Mouse (Mus musculus) thymus, adult 2 months (tissue): Measurements from ENCODE around the gene Pck2. TPM values are rescaled to one million over a fixed set of nuclear protein-coding genes. Genes with fewer than 3 reads are reported as not detected.

Source experiments
- DNase-seq: peaks from one replicate; pipeline ENCODE4 v3.0.0; 2021
- H3K27ac ChIP-seq: fragments of 200-500 bp; 2 replicates; pipeline ENCODE4 v1.5.1; 2012; ENCODE audit warnings: low read length, control low read depth; ENCODE audit not compliant: control insufficient read depth, insufficient read depth
- H3K27me3 ChIP-seq: fragments of 200-500 bp; 2 replicates; pipeline ENCODE4 v1.6.1; 2012; ENCODE audit warnings: mild to moderate bottlenecking, low read length, moderate library complexity, mixed read lengths; ENCODE audit not compliant: control insufficient read depth, insufficient read depth
- H3K36me3 ChIP-seq: fragments of 200-500 bp; 2 replicates; pipeline ENCODE4 v1.6.1; 2012; ENCODE audit warnings: mild to moderate bottlenecking, low read length, moderate library complexity; ENCODE audit not compliant: control insufficient read depth, insufficient read depth
- H3K4me1 ChIP-seq: fragments of 200-500 bp; replicated peaks from 2 replicates; pipeline ENCODE4 v1.6.1; 2012; ENCODE audit warnings: low read length; ENCODE audit not compliant: control insufficient read depth, insufficient read depth
- H3K4me3 ChIP-seq: fragments of 200-500 bp; 2 replicates; pipeline ENCODE4 v1.5.1; 2012; ENCODE audit warnings: mild to moderate bottlenecking, low read length, control low read depth, moderate library complexity; ENCODE audit not compliant: control insufficient read depth, insufficient read depth
- CTCF ChIP-seq: fragments of 200-500 bp; IDR thresholded peaks from 2 replicates; pipeline ENCODE4 v1.5.1; 2012; ENCODE audit warnings: mild to moderate bottlenecking, control low read depth, low read length, moderate library complexity, borderline replicate concordance; ENCODE audit not compliant: control insufficient read depth, poor library complexity, insufficient read depth; ENCODE audit errors: extremely low read depth
- POLR2A ChIP-seq: fragments of 200-500 bp; IDR thresholded peaks from 2 replicates; pipeline ENCODE4 v1.6.1; 2012; ENCODE audit warnings: mild to moderate bottlenecking, low read length, control low read depth, moderate library complexity; ENCODE audit not compliant: control insufficient read depth, poor library complexity, insufficient read depth; ENCODE audit errors: extremely low read depth
- WGBS: fragments of 180-500 bp; shearing (Covaris S2); methylation state at CpG from one replicate; pipeline ENCODE4 v1.1.7; 2018; 5-methylcytosine and 5-hydroxymethylcytosine counted together
- polyA plus RNA-seq: library from polyadenylated mRNA; depleted of rRNA; stranded (reverse); fragments of >200 nt; gene quantifications from 2 replicates; pipeline ENCODE4 v1.2.3, GENCODE M21; 2012; rRNA removed

Gene Pck2
- polyA plus RNA-seq = 13.2 and 13.3 TPM in 2 replicates

- TF ChIP-seq POLR2A = no peak
- TF ChIP-seq CTCF = no peak
- Histone ChIP-seq H3K27ac (no peak within 1 kb of the TSS), H3K4me1 (peaks cover 16% of the 10 kb centered on the region), H3K36me3 (no peaks in the 10 kb centered on the region), H3K27me3 (no peaks in the 10 kb centered on the region), H3K4me3 (peak within 1 kb of the TSS; percentile 54)
- DNase-seq = peak; percentile 38
- WGBS = under 1% methylated on average over 32 of the region's 32 CpGs
Observed at GRCm38 (mm10) chr14:55540067-55540786, at the start of gene Pck2. TSS of gene Pck2 (plus strand) at chr14:55540266.

- peak within 1 kb of the TSS; percentile 66 for H3K4me3 ChIP-seq
- no peaks in the 10 kb centered on the region for H3K36me3 ChIP-seq
- WGBS = under 1% methylated on average over 68 of the region's 68 CpGs
- peaks cover 7% of the 10 kb centered on the region for H3K27me3 ChIP-seq
- H3K27ac ChIP-seq = no peak within 1 kb of the TSS
- TF ChIP-seq CTCF (no peak), POLR2A (no peak)
- DNase-seq = peak; percentile 75
- peaks cover 9% of the 10 kb centered on the region for H3K4me1 ChIP-seq
Observed at GRCm38 (mm10) chr14:55490361-55491201, 49.5 kb upstream of the Pck2 start, which contains the start of gene Carmil3. TSS of gene Carmil3 (plus strand) at chr14:55490651.

GRCm38 (mm10) chr14:55491291-55491833, 48.7 kb upstream of the Pck2 start:
- 2% methylated on average over 30 of the region's 30 CpGs for WGBS
- Histone ChIP-seq H3K27me3 (peaks cover 7% of the 10 kb centered on the region), H3K27ac (no peak overlapping the region), H3K4me1 (peaks cover 9% of the 10 kb centered on the region), H3K4me3 (peak overlapping the region; percentile 66), H3K36me3 (no peaks in the 10 kb centered on the region)
- DNase-seq = peak; percentile 40
- TF ChIP-seq CTCF (no peak), POLR2A (no peak)

- DNase-seq = no peak
- 74% methylated on average over 3 of the region's 3 CpGs for whole genome bisulfite sequencing
- no peaks in the 10 kb centered on the region for H3K36me3 ChIP-seq
- H3K27me3 ChIP-seq = peaks cover 7% of the 10 kb centered on the region
- no peak overlapping the region for H3K27ac ChIP-seq
- TF ChIP-seq POLR2A = no peak
- TF ChIP-seq CTCF = no peak
- H3K4me3 ChIP-seq = no peak overlapping the region
- peaks cover 9% of the 10 kb centered on the region for H3K4me1 ChIP-seq
Observed at GRCm38 (mm10) chr14:55492103-55492502, 48.0 kb upstream of the Pck2 start.

- 75% methylated on average over 19 of the region's 20 CpGs for WGBS
- TF ChIP-seq CTCF (no peak), POLR2A (no peak)
- no peaks in the 10 kb centered on the region for H3K36me3 ChIP-seq
- peaks cover 9% of the 10 kb centered on the region for H3K4me1 ChIP-seq
- no peak overlapping the region for H3K4me3 ChIP-seq
- no peak for DNase-seq
- H3K27me3 ChIP-seq = peaks cover 7% of the 10 kb centered on the region
- H3K27ac ChIP-seq = no peak overlapping the region
Observed at GRCm38 (mm10) chr14:55495509-55496240, 44.4 kb upstream of the Pck2 start.
